8 mouse cellular contexts compared by ENCODE assay signal in genomic region chr16:91548996-91549395, GRCm38 (mm10). TPM values are rescaled to one million over a fixed set of nuclear protein-coding genes. Genes with fewer than 3 reads are reported as not detected.
A peak's percentile ranks its signal among the peaks of the same experiment; 100 is the strongest.
DNase-seq lines count a peak whose midpoint lies in the region; ATAC-seq and TF ChIP-seq lines count a peak whose summit lies in the region.

No protein-coding gene starts in this region.

- no peaks in the 10 kb centered on the region for H3K36me3 ChIP-seq in hindbrain, embryonic 10.5 days
- no peaks in the 10 kb centered on the region for H3K36me3 ChIP-seq in hindbrain, embryonic 11.5 days (ENCODE audit: control insufficient read depth, insufficient read depth, low read length)
- H3K36me3 ChIP-seq in CH12.LX (replicated peaks in 1 of 2; ENCODE audit: control insufficient read depth in 1 of 2, insufficient read depth in 1 of 2, low read length in 1 of 2) = peaks cover 25 to 37% of the 10 kb centered on the region in 2 experiments
- H3K36me3 ChIP-seq in forebrain, embryonic 15.5 days = no peaks in the 10 kb centered on the region
- H3K36me3 ChIP-seq in macrophage (ENCODE audit: inconsistent target) = peaks cover 20% of the 10 kb centered on the region; the same call in 1 of the 2 replicates

- TF ChIP-seq POLR2A in CH12.LX (IDR thresholded peaks at IDR 0.05; ENCODE audit: low read depth, low read length) = peak; percentile 30; the same call in 1 of the 2 replicates

- TF ChIP-seq RAD21 in CH12.LX (IDR thresholded peaks at IDR 0.05; ENCODE audit: low read depth, low read length) = no peak

- WGBS in hindbrain, embryonic 10.5 days = 75% methylated on average over 2 of the region's 2 CpGs
- 74% methylated on average over 2 of the region's 2 CpGs for WGBS in hindbrain, embryonic 11.5 days
- 55% methylated on average over 2 of the region's 2 CpGs for WGBS in forebrain, embryonic 15.5 days
- 80% methylated on average over 2 of the region's 2 CpGs for WGBS in macrophage (ENCODE audit: missing documents)

- H3K9me3 ChIP-seq in hindbrain, embryonic 10.5 days = no peaks in the 10 kb centered on the region
- H3K9me3 ChIP-seq in hindbrain, embryonic 11.5 days (ENCODE audit: control insufficient read depth, low read length) = no peaks in the 10 kb centered on the region
- H3K9me3 ChIP-seq in CH12.LX (replicated peaks; ENCODE audit: low read length) = no peaks in the 10 kb centered on the region
- no peaks in the 10 kb centered on the region for H3K9me3 ChIP-seq in forebrain, embryonic 15.5 days

- no peak for TF ChIP-seq EP300 in CH12.LX (IDR thresholded peaks at IDR 0.05; ENCODE audit: low read length)

- ATAC-seq in hindbrain, embryonic 11.5 days (ENCODE audit: low FRiP score) = no peak
- no peak for ATAC-seq in forebrain, embryonic 15.5 days (replicated peaks)

- H3K79me2 ChIP-seq in CH12.LX (replicated peaks; ENCODE audit: control insufficient read depth, extremely low read depth, insufficient read depth, poor library complexity, severe bottlenecking) (peaks cover 63% of the 10 kb centered on the region), macrophage (ENCODE audit: inconsistent target) (peaks cover 69% of the 10 kb centered on the region)

- dilution Hi-C loops in CH12.LX (cut with MboI; ENCODE audit: extremely low pct_ligation_motif_present, extremely low pct_unique_long_range_greater_than_20kb, low sequenced_read_pairs) = no loop called here

- H3K4me1 ChIP-seq in hindbrain, embryonic 10.5 days (replicated peaks) = peaks cover 68% of the 10 kb centered on the region
- no peaks in the 10 kb centered on the region; the same call in 1 of the 2 replicates for H3K4me1 ChIP-seq in hindbrain, embryonic 11.5 days (replicated peaks; ENCODE audit: control insufficient read depth, insufficient read depth, low read length)
- peaks cover 22 to 61% of the 10 kb centered on the region in 2 experiments for H3K4me1 ChIP-seq in CH12.LX (ENCODE audit: control insufficient read depth in 1 of 2, insufficient read depth in 2 of 2)
- peaks cover 40% of the 10 kb centered on the region for H3K4me1 ChIP-seq in forebrain, embryonic 15.5 days

- in situ Hi-C loops in CH12.LX (cut with MboI; ENCODE audit: low pct_ligation_motif_present, low pct_unique_long_range_greater_than_20kb, low sequenced_read_pairs) = no loop called here

- DNase-seq in hindbrain, embryonic 10.5 days (ENCODE audit: low spot score) = no peak
- no peak for DNase-seq in hindbrain, embryonic 11.5 days (ENCODE audit: low spot score)
- DNase-seq in CH12.LX (ENCODE audit: extremely low read depth) (no peak), adipocyte (ENCODE audit: low spot score) (no peak)
- no peak for DNase-seq in gastrocnemius, postnatal 4 days (ENCODE audit: low spot score in 2 of 2)
- DNase-seq in cerebellum, adult 8-10 months = no peak

- no peak for TF ChIP-seq CTCF in CH12.LX (conservative IDR thresholded peaks at IDR 0.05 in 1 of 2, IDR thresholded peaks at IDR 0.05 in 1 of 2; ENCODE audit: low read depth in 2 of 2, low read length in 2 of 2)

- H3K27me3 ChIP-seq in hindbrain, embryonic 10.5 days (ENCODE audit: insufficient read depth, poor library complexity, severe bottlenecking) = peaks cover 13% of the 10 kb centered on the region
- H3K27me3 ChIP-seq in hindbrain, embryonic 11.5 days (ENCODE audit: control insufficient read depth, insufficient read depth, low read length) = no peaks in the 10 kb centered on the region
- H3K27me3 ChIP-seq in CH12.LX (replicated peaks) = no peaks in the 10 kb centered on the region
- no peaks in the 10 kb centered on the region for H3K27me3 ChIP-seq in forebrain, embryonic 15.5 days

- peak overlapping the region; percentile 24; the same call in 1 of the 2 replicates for H3K4me3 ChIP-seq in hindbrain, embryonic 10.5 days
- no peak overlapping the region for H3K4me3 ChIP-seq in hindbrain, embryonic 11.5 days (ENCODE audit: low read depth, low read length)
- peak overlapping the region; percentile 77 to 99 (median 85) for H3K4me3 ChIP-seq in CH12.LX (replicated peaks in 1 of 3; ENCODE audit: low read depth in 2 of 3, low read length in 2 of 3, poor library complexity in 1 of 3)
- H3K4me3 ChIP-seq in forebrain, embryonic 15.5 days = peak overlapping the region; percentile 87
- H3K4me3 ChIP-seq in macrophage (ENCODE audit: inconsistent target) = peak overlapping the region; percentile 84

- H3K9ac ChIP-seq in hindbrain, embryonic 11.5 days (ENCODE audit: low read depth, low read length) = no peak overlapping the region
- H3K9ac ChIP-seq in CH12.LX (ENCODE audit: insufficient read depth, low read depth) = peak overlapping the region; percentile 94
- peak overlapping the region; percentile 37 for H3K9ac ChIP-seq in forebrain, embryonic 15.5 days (replicated peaks)

- no peak overlapping the region for H3K27ac ChIP-seq in hindbrain, embryonic 10.5 days
- H3K27ac ChIP-seq in hindbrain, embryonic 11.5 days (ENCODE audit: low read depth, low read length) = no peak overlapping the region
- H3K27ac ChIP-seq in CH12.LX (ENCODE audit: insufficient read depth, low read depth) (peak overlapping the region; percentile 92), macrophage (peak overlapping the region; percentile 96)
- H3K27ac ChIP-seq in forebrain, embryonic 15.5 days (replicated peaks) = peak overlapping the region; percentile 23; the same call in 1 of the 2 replicates

- H3K4me2 ChIP-seq in hindbrain, embryonic 11.5 days (replicated peaks; ENCODE audit: low read depth, low read length) = no peak overlapping the region
- peak overlapping the region; percentile 97 for H3K4me2 ChIP-seq in CH12.LX (ENCODE audit: insufficient read depth, low read depth, poor library complexity, severe bottlenecking)
- peak overlapping the region; percentile 61 for H3K4me2 ChIP-seq in forebrain, embryonic 15.5 days (replicated peaks)

TF ChIP-seq in CH12.LX, 34 proteins besides CTCF, POLR2A, EP300 and RAD21:
- TF ChIP-seq ZKSCAN1 (IDR thresholded peaks at IDR 0.05; ENCODE audit: borderline replicate concordance, low read depth, low read length) (no peak), MXI1 (IDR thresholded peaks at IDR 0.05; ENCODE audit: low read depth, low read length) (no peak), MYC (IDR thresholded peaks at IDR 0.05; ENCODE audit: low read depth, low read length) (no peak), KAT2A (IDR thresholded peaks at IDR 0.05; ENCODE audit: insufficient replicate concordance, low read length) (no peak), CHD1 (IDR thresholded peaks at IDR 0.05; ENCODE audit: low read depth, low read length) (0 out of 2 replicates have a peak, but pooled peaks have one; percentile 38), MAX (IDR thresholded peaks at IDR 0.05; ENCODE audit: low read length) (peak; percentile 1; the same call in 1 of the 2 replicates), GABPA (IDR thresholded peaks at IDR 0.05; ENCODE audit: insufficient replicate concordance, low read depth, low read length) (no peak), CHD2 (IDR thresholded peaks at IDR 0.05; ENCODE audit: low read length) (no peak), ZMIZ1 (IDR thresholded peaks at IDR 0.05; ENCODE audit: low read depth, low read length) (no peak), PAX5 (IDR thresholded peaks at IDR 0.05; ENCODE audit: low read length) (no peak), ZC3H11A (IDR thresholded peaks at IDR 0.05; ENCODE audit: low read depth, low read length) (no peak), JUND (conservative IDR thresholded peaks at IDR 0.05; ENCODE audit: low read depth, low read length) (no peak), POLR2AphosphoS2 (IDR thresholded peaks at IDR 0.05; ENCODE audit: low read depth, low read length) (no peak), NELFE (IDR thresholded peaks at IDR 0.05; ENCODE audit: low read depth, low read length) (no peak), E2F4 (IDR thresholded peaks at IDR 0.05; ENCODE audit: insufficient replicate concordance, low read depth, low read length) (no peak), TCF12 (IDR thresholded peaks at IDR 0.05; ENCODE audit: low read depth, low read length) (no peak), MAFK (IDR thresholded peaks at IDR 0.05; ENCODE audit: insufficient replicate concordance, low read length) (no peak), BHLHE40 (IDR thresholded peaks at IDR 0.05; ENCODE audit: low read depth, low read length) (0 out of 2 replicates have a peak, but pooled peaks have one; percentile 20)

RNA-seq across cellular contexts. Expression of gene Ifngr2, which starts 2.1 kb away (rescaled TPM):
- 25.1 and 36.7 TPM in 2 replicates for polyA plus RNA-seq in hindbrain, embryonic 10.5 days (2016; fragmentation: Nextera tagmentation; extraction: Ambion mirVana)
- polyA plus RNA-seq in hindbrain, embryonic 11.5 days (2014; fragmentation: Nextera tagmentation; extraction: Ambion mirVana) = 35.1 and 36.8 TPM in 2 replicates
- total RNA-seq in CH12.LX (2012; rRNA removed) = 26.3 and 36.1 TPM in 2 replicates
- total RNA-seq in CH12.LX (2014; rRNA removed) = 29.6 and 32.1 TPM in 2 replicates
- 38.8 and 39.2 TPM in 2 replicates for polyA plus RNA-seq in CH12.LX (2012; ENCODE audit: insufficient read length, low read depth)
- polyA plus RNA-seq in forebrain, embryonic 15.5 days (2015; fragmentation: Nextera tagmentation; extraction: Ambion mirVana) = 104 and 105 TPM in 2 replicates
- 10 to 100 TPM; 29.9 to 65.9 (median 45.2) TPM for total RNA-seq in macrophage (2018; cell fraction: chromatin; rRNA removed)
- total RNA-seq in macrophage (2018; cell fraction: cytosol; rRNA removed) = 100 to 1,000 TPM in 21 of 26 experiments, 10 to 100 TPM in 5; 91.2 to 131 (median 118) TPM
- total RNA-seq in macrophage (2018; cell fraction: nucleus; rRNA removed) = 100 to 1,000 TPM in 3 of 26 experiments, 10 to 100 TPM in 23; 53.5 to 110 (median 76.6) TPM
- polyA plus RNA-seq in macrophage (2018) = 53.8 to 84.8 TPM (median 83.9 TPM) in 3 replicates
- 10 to 100 TPM; 47.9 to 52.5 TPM for total RNA-seq in gastrocnemius, postnatal 4 days (2021)

RNA-seq across cellular contexts. Expression of gene Tmem50b, which starts 48.6 kb away (rescaled TPM):
- 37.6 and 45.9 TPM in 2 replicates for polyA plus RNA-seq in hindbrain, embryonic 10.5 days (2016; fragmentation: Nextera tagmentation; extraction: Ambion mirVana)
- 54.7 and 55.9 TPM in 2 replicates for polyA plus RNA-seq in hindbrain, embryonic 11.5 days (2014; fragmentation: Nextera tagmentation; extraction: Ambion mirVana)
- total RNA-seq in CH12.LX (2012; rRNA removed) (6.1 and 9.7 TPM in 2 replicates), CH12.LX (2014; rRNA removed) (12.7 and 14.5 TPM in 2 replicates)
- polyA plus RNA-seq in CH12.LX (2012; ENCODE audit: insufficient read length, low read depth) (15.9 TPM in 2 replicates), macrophage (2018) (30.7 to 45.3 TPM (median 34.4 TPM) in 3 replicates)
- 83.2 and 89.2 TPM in 2 replicates for polyA plus RNA-seq in forebrain, embryonic 15.5 days (2015; fragmentation: Nextera tagmentation; extraction: Ambion mirVana)
- 10 to 100 TPM in 4 of 26 experiments, 1 to 10 TPM in 22; 2.1 to 25.5 (median 6.7) TPM for total RNA-seq in macrophage (2018; cell fraction: chromatin; rRNA removed)
- 10 to 100 TPM; 18.3 to 42.3 (median 27.8) TPM for total RNA-seq in macrophage (2018; cell fraction: cytosol; rRNA removed)
- total RNA-seq in macrophage (2018; cell fraction: nucleus; rRNA removed) = 10 to 100 TPM; 11.6 to 43.2 (median 22.6) TPM
- total RNA-seq in gastrocnemius, postnatal 4 days (2021) = 10 to 100 TPM; 12.3 to 12.8 TPM

Comparison
In these comparisons a context has a peak if more than half of its experiments do, and no peak if none do; other contexts are left out.
1. H3K27ac ChIP-seq: peak in CH12.LX (single experiment), forebrain, embryonic 15.5 days (single experiment) and macrophage (single experiment); none in hindbrain, embryonic 10.5 days (single experiment) and hindbrain, embryonic 11.5 days (single experiment).